Mouse (Mus musculus) cerebellum, adult 2 months (tissue): Measurements from ENCODE around the gene Plek2. TPM values are rescaled to one million over a fixed set of nuclear protein-coding genes. Genes with fewer than 3 reads are reported as not detected.
"Not testable (repeated sequence)": the region's sequence is repeated elsewhere in the genome, so short reads cannot be mapped to it uniquely, and the experiment has no call there.

Experiments
- DNase-seq, 2 experiments: peaks; one replicate each; pipeline ENCODE4 v3.0.0; 2021
- H3K27ac ChIP-seq: fragments of 200-500 bp; 2 replicates; pipeline ENCODE4 v1.5.1; 2012; ENCODE audit warnings: low read length, control low read depth, inconsistent platforms; ENCODE audit not compliant: insufficient read depth
- H3K27me3 ChIP-seq: fragments of 200-500 bp; 2 replicates; pipeline ENCODE4 v1.6.1; 2012; ENCODE audit warnings: inconsistent platforms, mild to moderate bottlenecking, low read length, moderate library complexity; ENCODE audit not compliant: control insufficient read depth, insufficient read depth
- H3K4me1 ChIP-seq: fragments of 200-500 bp; 2 replicates; pipeline ENCODE4 v1.6.1; 2011; ENCODE audit warnings: low read length; ENCODE audit not compliant: control insufficient read depth, insufficient read depth
- H3K4me3 ChIP-seq: fragments of 200-500 bp; replicated peaks from 2 replicates; pipeline ENCODE3; 2011; ENCODE audit warnings: mild to moderate bottlenecking, low read depth, low read length, control low read depth; ENCODE audit not compliant: insufficient read depth
- CTCF ChIP-seq: fragments of 200-500 bp; IDR thresholded peaks from 2 replicates; pipeline ENCODE4 v1.5.1; 2011; ENCODE audit warnings: low read depth, mild to moderate bottlenecking, control low read depth, low read length, moderate library complexity, borderline replicate concordance; ENCODE audit not compliant: insufficient read depth
- POLR2A ChIP-seq: fragments of 200-500 bp; IDR thresholded peaks from 2 replicates; pipeline ENCODE4 v1.6.1; 2011; ENCODE audit warnings: low read length, control low read depth, borderline replicate concordance; ENCODE audit not compliant: insufficient read depth
- WGBS: fragments of 180-500 bp; shearing (Covaris S2); methylation state at CpG from one replicate; pipeline ENCODE4 v1.1.7; 2018; 5-methylcytosine and 5-hydroxymethylcytosine counted together
- polyA plus RNA-seq: library from polyadenylated mRNA; depleted of rRNA; stranded (reverse); fragments of >200 nt; gene quantifications from 2 replicates; pipeline ENCODE4 v1.2.3, GENCODE M21; 2012

Gene Plek2
- polyA plus RNA-seq, 1 experiment, result 0.80 TPM

GRCm38 (mm10) chr12:78939393-78940037 is 32.8 kb upstream of the Plek2 start:
- DNase-seq, result no peak
- TF ChIP-seq POLR2A, result no peak
- TF ChIP-seq CTCF, result no peak
- no peaks in the 10 kb centered on the region; the same call in 1 of the 2 replicates for H3K27me3 ChIP-seq
- peaks cover 4% of the 10 kb centered on the region; the same call in 1 of the 2 replicates for H3K4me1 ChIP-seq
- no peak overlapping the region for H3K27ac ChIP-seq
- 80% methylated on average over 7 of the region's 7 CpGs for WGBS
- H3K4me3 ChIP-seq, result no peak overlapping the region

- Histone ChIP-seq H3K27ac (no peak overlapping the region), H3K4me1 (no peaks in the 10 kb centered on the region), H3K27me3 (no peaks in the 10 kb centered on the region), H3K4me3 (no peak overlapping the region)
- whole genome bisulfite sequencing, result 82% methylated on average over 4 of the region's 4 CpGs
- no peak for DNase-seq
- TF ChIP-seq POLR2A (no peak), CTCF (no peak)
Measured at GRCm38 (mm10) chr12:78936494-78936893, 29.7 kb upstream of the Plek2 start.

GRCm38 (mm10) chr12:78929900-78930299 is 23.1 kb upstream of the Plek2 start:
- H3K27me3 ChIP-seq, result no peaks in the 10 kb centered on the region
- H3K4me3 ChIP-seq, result no peak overlapping the region
- DNase-seq, result no peak
- WGBS, result 68% methylated on average over 1 of the region's 1 CpGs
- H3K4me1 ChIP-seq, result no peaks in the 10 kb centered on the region
- TF ChIP-seq CTCF (no peak), POLR2A (no peak)
- no peak overlapping the region for H3K27ac ChIP-seq

GRCm38 (mm10) chr12:78927287-78927686 is 20.5 kb upstream of the Plek2 start:
- Histone ChIP-seq H3K27ac (no peak overlapping the region), H3K4me3 (no peak overlapping the region), H3K27me3 (no peaks in the 10 kb centered on the region), H3K4me1 (no peaks in the 10 kb centered on the region)
- DNase-seq, result no peak
- WGBS, result 41% methylated on average over 5 of the region's 5 CpGs
- no peak for TF ChIP-seq CTCF
- TF ChIP-seq POLR2A, result no peak

GRCm38 (mm10) chr12:78923539-78924189 is 16.9 kb upstream of the Plek2 start:
- H3K27me3 ChIP-seq, result no peaks in the 10 kb centered on the region
- WGBS, result 95% methylated on average over 7 of the region's 7 CpGs
- H3K4me3 ChIP-seq, result no peak overlapping the region
- TF ChIP-seq POLR2A (no peak), CTCF (no peak)
- H3K27ac ChIP-seq, result no peak overlapping the region
- peaks cover 2% of the 10 kb centered on the region; the same call in 1 of the 2 replicates for H3K4me1 ChIP-seq
- no peak for DNase-seq

GRCm38 (mm10) chr12:78922977-78923376 is 16.2 kb upstream of the Plek2 start:
- not testable (repeated sequence) for H3K4me3 ChIP-seq, H3K27ac ChIP-seq, H3K4me1 ChIP-seq, H3K27me3 ChIP-seq, DNase-seq

GRCm38 (mm10) chr12:78922058-78922457 is 15.3 kb upstream of the Plek2 start:
- Histone ChIP-seq H3K27ac (no peak overlapping the region), H3K4me1 (peaks cover 2% of the 10 kb centered on the region; the same call in 1 of the 2 replicates), H3K4me3 (no peak overlapping the region), H3K27me3 (no peaks in the 10 kb centered on the region)
- no peak for DNase-seq
- TF ChIP-seq CTCF, result no peak
- no peak for TF ChIP-seq POLR2A
- 77% methylated on average over 3 of the region's 3 CpGs for WGBS

- H3K4me1 ChIP-seq, result peaks cover 2% of the 10 kb centered on the region; the same call in 1 of the 2 replicates
- 50% methylated on average over 4 of the region's 4 CpGs for WGBS
Measured at GRCm38 (mm10) chr12:78921421-78921820, 14.7 kb upstream of the Plek2 start.

More at GRCm38 (mm10) chr12:78921421-78921820, 14.7 kb upstream of the Plek2 start:
- Histone ChIP-seq H3K27me3 (no peaks in the 10 kb centered on the region), H3K4me3 (no peak overlapping the region), H3K27ac (no peak overlapping the region)
- no peak for DNase-seq
- TF ChIP-seq POLR2A (no peak), CTCF (no peak)
